Mouse (Mus musculus): Measurements from ENCODE around the gene Cdh1.
A peak's percentile ranks its signal among the peaks of the same experiment; 100 is the strongest.

Gene Cdh1

GRCm38 (mm10) chr8:106651994-106652393 lies 48.8 kb downstream of the Cdh1 start:
- no peak for DNase-seq (ENCODE audit: low read depth, low spot score)

- DNase-seq (ENCODE audit: low read depth, low spot score) = no peak
These were observed 52.9 kb downstream of the Cdh1 start for GRCm38 (mm10) chr8:106656046-106656445.

GRCm38 (mm10) chr8:106672786-106673185 lies 69.6 kb downstream of the Cdh1 start:
- no peak for DNase-seq (ENCODE audit: low read depth, low spot score)

- no peak for DNase-seq (ENCODE audit: low read depth, low spot score)
These were observed 71.2 kb downstream of the Cdh1 start for GRCm38 (mm10) chr8:106674318-106674717.

GRCm38 (mm10) chr8:106674894-106675293 lies 71.7 kb downstream of the Cdh1 start:
- peak; percentile 73 for DNase-seq (ENCODE audit: low read depth, low spot score)

- peak; percentile 72 for DNase-seq (ENCODE audit: low read depth, low spot score)
These were observed 80.0 kb downstream of the Cdh1 start, which contains the start of gene Tango6 for GRCm38 (mm10) chr8:106682971-106683668. TSS of gene Tango6 (plus strand) at chr8:106683068.

- no peak for DNase-seq (ENCODE audit: low read depth, low spot score)
These were observed 81.2 kb downstream of the Cdh1 start for GRCm38 (mm10) chr8:106684387-106684786.

- DNase-seq (ENCODE audit: low read depth, low spot score) = no peak
These were observed 84.3 kb downstream of the Cdh1 start for GRCm38 (mm10) chr8:106687479-106687878.

GRCm38 (mm10) chr8:106697748-106698248 lies 94.6 kb downstream of the Cdh1 start:
- no peak for DNase-seq (ENCODE audit: low read depth, low spot score)

GRCm38 (mm10) chr8:106699588-106699987 lies 96.4 kb downstream of the Cdh1 start:
- no peak for DNase-seq (ENCODE audit: low read depth, low spot score)

- DNase-seq (ENCODE audit: low read depth, low spot score) = no peak
These were observed 97.0 kb downstream of the Cdh1 start for GRCm38 (mm10) chr8:106700131-106700530.

- no peak for DNase-seq (ENCODE audit: low read depth, low spot score)
These were observed 98.2 kb downstream of the Cdh1 start for GRCm38 (mm10) chr8:106701360-106701759.

- DNase-seq (ENCODE audit: low read depth, low spot score) = no peak
These were observed 101.2 kb downstream of the Cdh1 start for GRCm38 (mm10) chr8:106704199-106704900.

- no peak for DNase-seq (ENCODE audit: low read depth, low spot score)
These were observed 101.8 kb downstream of the Cdh1 start for GRCm38 (mm10) chr8:106704901-106705321.

GRCm38 (mm10) chr8:106706194-106706593 lies 103.0 kb downstream of the Cdh1 start:
- DNase-seq (ENCODE audit: low read depth, low spot score) = no peak

GRCm38 (mm10) chr8:106710002-106710401 lies 106.9 kb downstream of the Cdh1 start:
- DNase-seq (ENCODE audit: low read depth, low spot score) = no peak

GRCm38 (mm10) chr8:106712487-106712886 lies 109.3 kb downstream of the Cdh1 start:
- DNase-seq (ENCODE audit: low read depth, low spot score) = no peak

- DNase-seq (ENCODE audit: low read depth, low spot score) = no peak
These were observed 111.1 kb downstream of the Cdh1 start for GRCm38 (mm10) chr8:106714297-106714696.

GRCm38 (mm10) chr8:106718091-106718500 lies 114.9 kb downstream of the Cdh1 start:
- peak; percentile 24 for DNase-seq (ENCODE audit: low read depth, low spot score)

Measured in WW6 (cell line).